Mouse (Mus musculus) limb, embryonic 12.5 days (tissue): ENCODE results near the gene Sox6. TPM values are rescaled to one million over a fixed set of nuclear protein-coding genes. Genes with fewer than 3 reads are reported as not detected.

Experiments used
- ATAC-seq: fragments of 200-750 bp; cut with Nextera tagmentation; 2 replicates; pipeline ENCODE4 v1.8.0; 2017; ENCODE audit warnings: low read depth, moderate TSS enrichment; ENCODE audit not compliant: insufficient number of reproducible peaks, insufficient read depth, low FRiP score, low TSS enrichment
- H3K27ac ChIP-seq: fragments of 300-500 bp; sonication (generic); 2 replicates; pipeline ENCODE4 v1.5.1; 2016; ENCODE audit warnings: mild to moderate bottlenecking, moderate library complexity
- H3K27me3 ChIP-seq: fragments of 300-500 bp; sonication (generic); 2 replicates; pipeline ENCODE4 v1.6.1; 2016; ENCODE audit warnings: mild to moderate bottlenecking, moderate library complexity
- H3K36me3 ChIP-seq: fragments of 300-500 bp; sonication (generic); 2 replicates; pipeline ENCODE4 v1.6.1; 2016; ENCODE audit warnings: mild to moderate bottlenecking, moderate library complexity
- H3K4me1 ChIP-seq: fragments of 300-500 bp; sonication (generic); replicated peaks from 2 replicates; pipeline ENCODE4 v1.6.1; 2016
- H3K4me2 ChIP-seq: fragments of 300-500 bp; sonication (generic); 2 replicates; pipeline ENCODE4 v1.6.1; 2016; ENCODE audit warnings: mild to moderate bottlenecking, moderate library complexity
- H3K4me3 ChIP-seq: fragments of 300-500 bp; sonication (generic); replicated peaks from 2 replicates; pipeline ENCODE4 v1.5.1; 2016; ENCODE audit warnings: mild to moderate bottlenecking
- H3K9ac ChIP-seq: fragments of 300-500 bp; sonication (generic); replicated peaks from 2 replicates; pipeline ENCODE4 v1.6.1; 2016; ENCODE audit warnings: mild to moderate bottlenecking, moderate library complexity
- H3K9me3 ChIP-seq: fragments of 300-500 bp; sonication (generic); 2 replicates; pipeline ENCODE4 v1.6.1; 2016; ENCODE audit warnings: mild to moderate bottlenecking, moderate library complexity
- WGBS: fragments of 180-500 bp; shearing (Covaris S2); methylation state at CpG from one replicate; pipeline ENCODE4 v1.1.7; 2016; 5-methylcytosine and 5-hydroxymethylcytosine counted together
- polyA plus RNA-seq: library from polyadenylated mRNA; unstranded; fragments of >200 nt; fragmentation: Nextera tagmentation; extraction: Ambion mirVana; gene quantifications from 2 replicates; pipeline ENCODE4 v1.2.1, GENCODE M21; 2016

Sox6 gene
- polyA plus RNA-seq, 1 experiment from 2014 or later, result 91.5 TPM

- H3K4me1 ChIP-seq, result peaks cover 46% of the 10 kb centered on the region
- no peaks in the 10 kb centered on the region for H3K27me3 ChIP-seq
- no peak overlapping the region for H3K27ac ChIP-seq
- WGBS, result 58% methylated on average over 5 of the region's 5 CpGs
- ATAC-seq, result no peak
- H3K9ac ChIP-seq, result no peak overlapping the region
- peaks cover 14% of the 10 kb centered on the region for H3K36me3 ChIP-seq
- no peak overlapping the region for H3K4me3 ChIP-seq
- no peak overlapping the region for H3K4me2 ChIP-seq
- no peaks in the 10 kb centered on the region for H3K9me3 ChIP-seq
These were observed 99.3 kb downstream of the Sox6 start for GRCm38 (mm10) chr7:115939292-115939691.

- H3K4me2 ChIP-seq, result no peak overlapping the region
- no peaks in the 10 kb centered on the region for H3K9me3 ChIP-seq
- ATAC-seq, result no peak
- peaks cover 6% of the 10 kb centered on the region for H3K36me3 ChIP-seq
- 39% methylated on average over 1 of the region's 1 CpGs for WGBS
- no peak overlapping the region for H3K9ac ChIP-seq
- no peak overlapping the region for H3K27ac ChIP-seq
- H3K4me1 ChIP-seq, result peaks cover 37% of the 10 kb centered on the region
- no peak overlapping the region for H3K4me3 ChIP-seq
- H3K27me3 ChIP-seq, result no peaks in the 10 kb centered on the region
These were observed 101.7 kb downstream of the Sox6 start for GRCm38 (mm10) chr7:115936908-115937307.

GRCm38 (mm10) chr7:115915338-115915737 lies 123.3 kb downstream of the Sox6 start:
- Histone ChIP-seq H3K4me3 (no peak overlapping the region), H3K27ac (no peak overlapping the region), H3K4me2 (no peak overlapping the region), H3K27me3 (no peaks in the 10 kb centered on the region), H3K9ac (no peak overlapping the region), H3K9me3 (no peaks in the 10 kb centered on the region), H3K4me1 (peaks cover 7% of the 10 kb centered on the region), H3K36me3 (no peaks in the 10 kb centered on the region)
- WGBS, result 90% methylated on average over 1 of the region's 1 CpGs
- ATAC-seq, result no peak

DNA sequence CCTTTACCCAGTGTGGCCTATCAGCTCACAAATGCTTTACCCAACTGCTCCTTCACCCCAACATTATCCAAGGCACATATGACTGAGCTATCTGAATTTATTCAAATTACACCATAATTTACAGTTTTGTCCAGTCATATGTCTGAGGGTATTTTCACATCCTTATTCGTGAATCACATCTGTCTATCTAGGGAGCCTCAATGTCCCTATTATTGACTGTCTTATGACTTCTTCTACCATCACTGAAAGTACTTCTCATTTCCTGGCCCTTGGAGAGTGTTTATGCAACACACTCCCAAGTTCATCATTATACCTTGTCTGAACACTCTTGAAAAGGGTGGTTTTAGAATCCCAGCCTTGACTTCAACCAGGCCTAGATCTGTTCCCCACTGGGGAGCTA lies 128.3 kb downstream of the Sox6 start:
- Histone ChIP-seq H3K9me3 (no peaks in the 10 kb centered on the region), H3K4me2 (no peak overlapping the region), H3K9ac (no peak overlapping the region), H3K27me3 (no peaks in the 10 kb centered on the region), H3K27ac (no peak overlapping the region), H3K36me3 (no peaks in the 10 kb centered on the region), H3K4me3 (no peak overlapping the region), H3K4me1 (no peaks in the 10 kb centered on the region)
- ATAC-seq, result no peak
- 86% methylated on average over 1 of the region's 1 CpGs for WGBS

- 26% methylated on average over 9 of the region's 9 CpGs for WGBS
- H3K9me3 ChIP-seq, result no peaks in the 10 kb centered on the region
- peaks cover 14% of the 10 kb centered on the region; the same call in 1 of the 2 replicates for H3K27me3 ChIP-seq
- H3K4me2 ChIP-seq, result peak overlapping the region; percentile 8; the same call in 1 of the 2 replicates
- H3K36me3 ChIP-seq, result no peaks in the 10 kb centered on the region
- no peak overlapping the region for H3K9ac ChIP-seq
- H3K4me3 ChIP-seq, result no peak overlapping the region
- peaks cover 10% of the 10 kb centered on the region; the same call in 1 of the 2 replicates for H3K4me1 ChIP-seq
- no peak for ATAC-seq
- H3K27ac ChIP-seq, result no peak overlapping the region
These were observed 133.8 kb downstream of the Sox6 start for GRCm38 (mm10) chr7:115904798-115905207.

GRCm38 (mm10) chr7:115903931-115904797 lies 134.4 kb downstream of the Sox6 start:
- Histone ChIP-seq H3K36me3 (no peaks in the 10 kb centered on the region), H3K27me3 (peaks cover 14% of the 10 kb centered on the region; the same call in 1 of the 2 replicates), H3K4me3 (no peak overlapping the region), H3K9me3 (no peaks in the 10 kb centered on the region), H3K27ac (no peak overlapping the region), H3K4me2 (peak overlapping the region; percentile 8; the same call in 1 of the 2 replicates), H3K4me1 (peaks cover 10% of the 10 kb centered on the region; the same call in 1 of the 2 replicates), H3K9ac (no peak overlapping the region)
- WGBS, result 41% methylated on average over 5 of the region's 5 CpGs
- ATAC-seq, result no peak

GRCm38 (mm10) chr7:115903368-115903767 lies 135.2 kb downstream of the Sox6 start:
- Histone ChIP-seq H3K4me1 (peaks cover 10% of the 10 kb centered on the region; the same call in 1 of the 2 replicates), H3K4me2 (no peak overlapping the region), H3K9ac (no peak overlapping the region), H3K4me3 (no peak overlapping the region), H3K36me3 (no peaks in the 10 kb centered on the region), H3K27ac (no peak overlapping the region), H3K9me3 (no peaks in the 10 kb centered on the region), H3K27me3 (peaks cover 16% of the 10 kb centered on the region; the same call in 1 of the 2 replicates)
- 79% methylated on average over 1 of the region's 1 CpGs for WGBS
- no peak for ATAC-seq

DNA sequence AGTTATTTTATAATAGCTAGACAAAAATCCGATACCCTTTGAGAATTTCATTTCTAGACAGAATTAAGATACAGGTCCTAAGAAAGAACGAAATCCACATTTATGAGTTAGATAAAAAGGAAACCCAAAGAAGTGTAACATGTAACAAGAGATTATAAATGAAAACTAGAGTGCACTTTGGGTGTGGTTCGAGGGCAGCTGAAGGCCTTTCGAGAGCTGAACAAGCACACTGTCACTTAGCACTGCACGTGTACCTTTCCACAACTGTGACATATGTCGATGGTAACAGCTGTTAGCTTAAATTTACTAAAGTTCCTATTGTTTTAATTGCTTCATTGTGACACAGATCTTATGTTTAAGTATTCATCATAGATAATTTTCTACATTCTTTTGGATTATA lies 142.8 kb downstream of the Sox6 start:
- Histone ChIP-seq H3K36me3 (no peaks in the 10 kb centered on the region), H3K4me2 (no peak overlapping the region), H3K9ac (no peak overlapping the region), H3K9me3 (no peaks in the 10 kb centered on the region), H3K27me3 (peaks cover 28% of the 10 kb centered on the region), H3K4me3 (no peak overlapping the region), H3K27ac (no peak overlapping the region), H3K4me1 (peaks cover 6% of the 10 kb centered on the region; the same call in 1 of the 2 replicates)
- WGBS, result 77% methylated on average over 6 of the region's 6 CpGs
- ATAC-seq, result no peak

DNA sequence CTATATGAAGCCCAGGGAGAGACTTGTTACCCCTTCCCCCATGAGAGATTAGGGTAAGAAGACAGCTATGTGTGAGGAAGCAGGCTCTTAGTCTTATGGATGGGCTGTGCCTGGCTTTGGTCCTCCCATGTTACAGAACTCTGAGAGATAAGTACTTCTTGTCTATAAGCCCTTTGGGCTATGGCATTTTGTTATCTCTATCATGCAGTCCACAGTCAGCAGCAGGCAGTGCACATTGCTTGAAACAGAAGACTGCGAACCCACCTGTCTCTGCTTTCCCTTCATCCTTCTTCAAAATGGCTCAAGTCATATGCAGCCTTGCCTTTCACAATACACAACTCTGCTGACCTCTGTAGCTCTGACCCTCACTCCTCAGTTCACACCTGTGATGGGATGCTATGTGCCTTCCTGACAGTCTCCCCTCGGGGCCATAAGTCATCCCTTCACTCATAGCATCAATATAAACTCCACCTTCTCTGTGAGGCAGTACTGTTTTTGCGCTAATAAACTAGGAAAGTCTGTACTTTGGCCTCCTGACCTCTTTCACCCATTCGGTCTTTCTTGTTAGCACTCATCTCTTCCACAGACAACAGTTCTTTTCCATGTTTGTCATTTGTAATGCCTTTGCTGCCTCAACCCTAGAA lies 143.4 kb downstream of the Sox6 start:
- peaks cover 24% of the 10 kb centered on the region for H3K27me3 ChIP-seq
- H3K9ac ChIP-seq, result no peak overlapping the region
- no peak overlapping the region for H3K4me3 ChIP-seq
- no peak overlapping the region for H3K4me2 ChIP-seq
- no peak overlapping the region for H3K27ac ChIP-seq
- H3K36me3 ChIP-seq, result no peaks in the 10 kb centered on the region
- peaks cover 11% of the 10 kb centered on the region for H3K4me1 ChIP-seq
- 76% methylated on average over 4 of the region's 4 CpGs for WGBS
- no peak for ATAC-seq
- no peaks in the 10 kb centered on the region for H3K9me3 ChIP-seq

DNA sequence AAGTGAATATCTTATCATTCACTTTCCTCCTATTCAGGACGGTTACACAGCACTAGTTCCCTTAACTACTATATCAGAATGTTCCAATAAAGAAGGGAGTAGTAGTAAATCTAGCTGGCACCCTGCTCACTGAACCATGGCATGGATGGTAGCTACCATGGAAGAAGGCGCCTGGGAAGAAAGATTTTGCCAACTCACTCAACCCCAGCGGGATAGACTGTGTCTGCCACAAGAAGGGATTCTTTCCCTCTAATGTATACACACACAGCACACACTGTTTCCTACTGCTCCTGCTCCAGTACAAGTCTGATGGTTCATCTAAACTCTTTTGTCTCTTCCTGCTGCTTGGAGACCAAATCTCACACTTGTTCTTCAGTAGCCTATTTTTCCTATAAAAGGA lies 147.1 kb downstream of the Sox6 start:
- Histone ChIP-seq H3K4me1 (peaks cover 9% of the 10 kb centered on the region), H3K27me3 (peaks cover 21% of the 10 kb centered on the region), H3K4me3 (no peak overlapping the region), H3K9me3 (no peaks in the 10 kb centered on the region), H3K36me3 (no peaks in the 10 kb centered on the region), H3K4me2 (no peak overlapping the region), H3K27ac (no peak overlapping the region), H3K9ac (no peak overlapping the region)
- no peak for ATAC-seq
- WGBS, result 92% methylated on average over 3 of the region's 3 CpGs

DNA sequence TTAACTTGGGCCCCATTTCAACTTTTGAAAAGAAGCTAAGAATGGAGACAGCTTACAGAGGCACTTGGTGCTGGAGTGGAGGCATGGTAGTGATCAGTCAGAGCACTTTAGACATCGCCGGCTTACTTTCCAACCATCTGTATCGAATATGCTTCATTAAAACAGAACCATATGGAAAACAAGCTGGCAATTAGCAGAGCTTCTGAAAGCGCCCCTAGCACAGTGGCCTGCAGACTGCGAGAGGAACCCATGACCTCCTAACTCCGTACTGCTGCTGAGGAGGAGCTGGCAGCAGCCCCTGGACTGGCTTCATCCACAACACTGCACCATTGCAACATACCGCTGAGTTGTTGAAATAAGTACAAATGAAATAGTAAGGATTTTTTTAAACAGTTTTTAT lies 148.7 kb downstream of the Sox6 start:
- Histone ChIP-seq H3K27me3 (peaks cover 14% of the 10 kb centered on the region), H3K27ac (no peak overlapping the region), H3K4me2 (no peak overlapping the region), H3K36me3 (no peaks in the 10 kb centered on the region), H3K4me3 (no peak overlapping the region), H3K4me1 (peaks cover 9% of the 10 kb centered on the region), H3K9ac (no peak overlapping the region), H3K9me3 (no peaks in the 10 kb centered on the region)
- peak; percentile 68; the same call in 1 of the 2 replicates for ATAC-seq
- 24% methylated on average over 7 of the region's 7 CpGs for WGBS
